Mouse (Mus musculus) left cerebral cortex, postnatal 14 days (tissue): ENCODE data around the gene Slc22a13. TPM values are rescaled to one million over a fixed set of nuclear protein-coding genes. Genes with fewer than 3 reads are reported as not detected.

ENCODE experiments used
- DNase-seq, 2 experiments: peaks; one replicate each; pipeline ENCODE4 v3.0.0; 2021 to 2022; ENCODE audit warnings: low spot score in 2 of 2, mixed read lengths in 1 of 2
- intact Hi-C: fragments of 180-260 bp; cut with DNase I; formaldehyde crosslinking; loops from one replicate; pipeline ENCODE4 v1.15.1; 2025
- total RNA-seq, 2 experiments: library from RNA; stranded (reverse); gene quantifications; 2 replicates each; pipeline ENCODE4 v1.2.3; 2021

The Slc22a13 gene
- total RNA-seq, 2 experiments from 2014 or later, result 0.19 TPM; not detected in 1

DNA sequence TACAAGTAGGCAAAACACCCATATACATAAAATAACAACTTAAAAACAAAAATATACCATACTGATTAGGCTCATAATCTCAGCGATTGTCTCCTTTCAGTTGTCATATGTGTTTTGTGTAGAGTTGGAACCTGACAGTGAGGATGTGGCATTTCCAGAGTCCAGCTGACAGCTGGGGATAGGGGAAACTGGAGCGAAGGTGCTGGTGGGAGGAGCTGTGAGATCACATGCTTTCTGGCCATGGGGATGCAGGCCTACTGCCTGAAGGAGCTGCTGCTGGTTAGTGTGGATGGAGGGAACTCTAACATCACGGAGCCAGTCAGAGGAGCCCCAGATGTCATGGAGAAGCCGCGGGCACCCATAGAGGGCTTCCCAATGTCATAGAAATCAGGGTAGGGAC lies 3.1 kb downstream of the Slc22a13 start:
- intact Hi-C loops, result no loop called here

DNA sequence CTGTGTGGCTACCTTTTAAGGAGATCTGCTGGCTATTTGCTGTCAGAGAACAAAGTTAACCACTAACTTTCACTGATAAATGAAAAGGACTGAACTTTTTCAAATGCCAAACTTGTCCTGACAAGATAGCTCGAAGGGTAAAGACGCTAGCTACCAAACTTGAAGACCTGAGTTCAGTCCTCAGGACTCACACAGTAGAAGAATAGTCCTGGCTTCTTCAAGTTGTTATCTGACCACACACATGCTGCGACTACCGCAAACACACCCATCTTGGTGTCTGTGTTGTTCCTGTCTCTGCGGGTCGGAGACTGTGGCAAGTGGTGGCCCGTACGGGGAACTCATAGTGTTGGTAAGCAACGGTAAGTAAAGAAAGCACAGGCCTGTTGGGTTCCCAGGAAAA lies 5.3 kb downstream of the Slc22a13 start:
- intact Hi-C loops, result no loop called here
- DNase-seq, result no peak

More for the DNA sequence above, 3.1 kb downstream of the Slc22a13 start:
- DNase-seq, result no peak

DNA sequence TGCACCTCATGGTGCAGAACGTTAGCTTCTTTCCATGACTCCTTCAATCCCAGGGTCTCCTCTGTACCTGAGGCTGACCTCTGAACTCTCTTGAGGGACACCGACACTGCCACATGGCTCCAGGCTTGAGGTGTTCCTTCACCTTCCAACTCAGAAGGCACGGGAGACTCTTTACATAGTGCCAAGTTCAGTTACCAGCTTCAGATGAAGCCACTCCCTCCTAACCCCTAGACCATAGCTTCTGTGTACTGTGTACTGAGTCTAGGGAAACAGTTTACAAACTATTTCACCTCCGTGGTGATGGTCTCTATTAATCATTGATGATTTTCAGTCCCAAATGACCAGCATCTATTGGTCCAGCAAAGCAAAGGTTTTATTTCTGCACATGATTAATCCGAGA lies 7.2 kb downstream of the Slc22a13 start:
- intact Hi-C loops, result no loop called here
- no peak for DNase-seq

DNA sequence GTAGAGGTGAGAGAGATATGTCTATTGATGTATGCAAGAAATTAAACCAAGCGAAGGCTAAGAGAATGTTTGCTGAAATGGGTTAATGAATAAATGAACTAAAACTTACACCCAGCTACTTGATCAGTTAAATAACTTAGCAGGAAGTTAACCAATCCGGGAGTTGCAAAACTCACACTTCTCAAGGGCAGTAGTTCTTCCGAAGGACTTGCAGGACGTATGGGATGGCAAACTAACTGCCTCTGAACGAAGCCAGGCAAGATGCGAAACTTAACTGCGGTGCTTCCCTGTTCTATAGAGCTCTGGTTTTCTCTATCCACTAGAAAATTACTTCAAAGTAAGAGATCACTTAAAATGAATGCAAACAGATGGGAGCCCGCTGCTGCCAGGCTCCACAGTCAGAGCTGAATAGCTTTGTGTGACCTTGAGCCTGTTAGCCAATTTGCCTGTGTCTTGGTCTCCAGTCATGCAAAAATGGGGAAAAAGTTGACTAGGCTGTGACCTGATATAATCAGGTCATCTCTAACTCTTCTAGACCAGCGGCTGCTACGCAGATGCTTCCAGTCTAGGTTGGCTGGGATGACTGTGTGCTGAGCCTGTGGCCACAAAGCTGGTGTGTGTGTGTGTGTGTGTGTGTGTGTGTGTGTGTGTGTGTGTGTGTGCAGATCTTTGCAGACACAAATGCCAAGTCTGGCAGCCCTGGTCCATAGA lies 9.6 kb downstream of the Slc22a13 start:
- intact Hi-C loops, result no loop called here
- DNase-seq, result no peak

DNA sequence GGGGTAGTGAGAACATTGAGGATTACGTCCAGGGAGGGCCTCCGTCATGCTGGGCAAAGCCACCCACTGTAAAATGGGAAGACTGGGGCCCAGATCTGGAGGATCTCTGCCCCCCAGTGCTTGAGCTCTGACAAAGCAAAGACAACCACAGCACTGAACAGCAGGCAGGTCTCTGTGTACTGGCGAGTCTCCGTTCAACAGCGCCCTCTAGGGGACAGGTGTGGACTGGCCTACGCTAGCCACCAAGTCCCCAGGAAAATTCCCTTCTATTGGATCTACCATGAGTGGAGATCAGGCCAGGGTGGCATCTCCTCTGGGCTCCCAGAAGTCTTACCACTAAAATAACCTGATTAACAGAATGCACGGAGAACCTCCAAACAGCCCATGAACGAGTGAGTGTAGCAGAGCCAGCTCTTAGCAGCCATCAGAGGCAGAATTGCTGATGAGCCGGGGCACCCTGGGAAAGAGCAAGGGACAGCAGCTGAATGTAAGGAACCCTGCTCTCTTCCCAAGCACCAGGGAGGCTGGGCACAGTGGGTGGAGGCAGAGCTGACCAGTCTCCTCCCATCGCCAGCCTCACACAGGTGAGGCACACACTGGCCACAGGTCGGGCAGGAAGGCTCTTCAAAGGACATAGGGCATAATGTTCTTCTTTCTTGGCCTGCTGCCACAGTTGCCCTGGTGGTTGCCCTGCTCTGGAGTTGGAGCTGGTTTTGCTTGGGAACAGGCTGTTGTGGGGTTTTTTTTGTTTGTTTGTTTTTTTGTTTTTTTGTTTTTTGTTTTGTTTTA lies 16.5 kb downstream of the Slc22a13 start:
- DNase-seq, result peak in 1 of 2 experiments; percentile 16
- intact Hi-C loops, result no loop called here

DNA sequence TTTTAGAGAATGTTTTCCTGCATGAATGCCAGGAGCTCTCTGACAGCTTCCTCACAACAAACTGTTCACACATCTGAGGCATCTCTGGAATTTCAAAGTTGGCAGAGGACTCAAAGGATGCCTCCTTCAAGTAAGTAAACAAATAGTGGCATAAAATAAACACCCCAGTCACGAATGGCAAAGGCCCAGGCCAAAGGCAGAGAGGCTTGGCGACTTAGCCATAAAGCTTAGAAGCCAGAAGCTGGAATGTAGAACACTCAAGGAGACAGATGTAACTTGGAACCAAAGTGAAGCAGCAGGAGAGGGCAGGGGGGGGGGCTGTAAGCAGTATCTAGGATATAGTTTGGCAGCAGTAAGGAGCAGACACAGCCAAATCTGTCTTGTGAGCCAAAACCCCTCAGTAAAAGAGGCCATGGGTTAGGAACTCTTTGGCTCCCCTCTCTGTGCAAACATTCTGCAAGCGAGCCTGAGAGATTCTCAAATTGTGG lies 27.6 kb downstream of the Slc22a13 start:
- intact Hi-C loops, result no loop called here
- DNase-seq, result peak in 1 of 2 experiments; percentile 43

DNA sequence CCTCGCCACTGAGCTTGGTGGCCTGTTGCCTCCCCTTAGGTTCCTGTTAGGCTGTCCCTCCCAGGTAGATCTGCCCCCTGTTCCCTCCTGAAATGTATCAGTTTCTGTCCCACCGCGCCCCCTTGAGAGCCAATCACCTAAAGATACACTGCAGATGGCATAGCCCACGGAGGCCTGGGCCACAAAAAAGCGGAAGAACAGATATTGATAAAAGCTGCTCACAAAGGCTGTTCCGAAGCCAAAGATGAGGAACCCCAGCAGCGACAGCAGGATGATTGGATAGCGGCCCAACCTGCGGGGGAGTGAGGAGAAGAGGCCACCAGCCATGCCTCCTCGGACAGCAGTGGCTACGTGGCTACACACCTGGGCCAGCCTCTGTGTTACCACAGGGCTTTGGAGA lies 29.6 kb downstream of the Slc22a13 start:
- DNase-seq, result no peak
- intact Hi-C loops, result no loop called here

DNA sequence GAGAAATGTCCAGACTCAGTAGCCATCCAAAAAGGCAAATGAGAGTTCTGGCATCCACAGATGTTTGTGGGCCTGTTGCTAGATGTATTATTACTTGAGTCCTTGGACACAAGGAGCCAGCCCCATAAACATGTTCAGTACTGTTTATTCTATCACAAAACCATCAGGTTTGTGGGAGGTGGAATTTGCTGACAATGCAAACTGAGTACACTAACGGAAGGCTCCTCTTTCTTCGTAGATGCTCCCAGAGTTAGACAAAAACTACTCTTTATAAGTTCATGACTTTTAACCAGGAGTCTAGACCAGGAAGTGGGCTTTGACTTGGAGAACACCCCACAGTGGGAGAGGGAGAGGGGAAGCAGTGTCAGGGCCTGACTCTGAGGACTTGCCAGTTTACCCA lies 41.3 kb downstream of the Slc22a13 start:
- intact Hi-C loops, result no loop called here
- DNase-seq, result no peak

DNA sequence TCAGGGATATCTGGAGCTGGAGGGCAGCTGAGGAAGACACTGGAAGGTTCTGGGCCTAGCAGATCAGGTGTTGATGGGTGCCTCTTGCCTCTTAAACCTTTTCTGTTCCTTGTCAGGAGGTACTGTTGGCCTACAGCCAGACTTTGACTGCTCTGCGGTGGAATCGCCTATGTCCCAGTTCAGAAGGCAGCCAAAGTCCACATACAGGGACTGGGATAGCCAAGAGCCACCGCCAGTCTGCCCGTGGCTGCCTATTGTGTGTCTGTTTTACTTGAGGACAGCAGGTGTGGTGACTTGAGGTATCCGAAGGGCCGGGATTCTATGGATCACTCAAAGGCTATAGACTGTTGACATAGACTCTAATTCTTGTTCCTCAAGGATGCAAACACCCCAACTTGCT lies 43.4 kb downstream of the Slc22a13 start:
- DNase-seq, result no peak
- intact Hi-C loops, result no loop called here

DNA sequence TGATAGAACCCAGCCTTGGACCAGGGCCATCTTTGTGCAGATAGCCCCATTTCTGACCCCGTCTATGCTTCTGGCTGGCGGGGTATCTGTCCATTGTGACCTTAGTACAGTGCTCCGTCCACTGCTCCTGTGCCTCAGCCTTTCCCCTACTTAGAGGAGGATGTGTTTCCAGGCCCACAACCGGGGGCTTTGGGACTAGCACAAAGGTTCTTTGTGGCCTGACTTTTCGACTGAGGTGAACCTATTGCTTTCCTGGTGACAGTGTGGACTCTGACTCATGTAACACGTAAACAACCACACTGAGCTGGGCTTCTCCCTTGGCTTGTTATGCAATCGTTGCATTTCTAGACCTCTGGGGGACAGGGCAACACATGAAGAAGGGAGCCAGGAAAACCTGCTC lies 44.2 kb downstream of the Slc22a13 start:
- intact Hi-C loops, result no loop called here
- no peak for DNase-seq

DNA sequence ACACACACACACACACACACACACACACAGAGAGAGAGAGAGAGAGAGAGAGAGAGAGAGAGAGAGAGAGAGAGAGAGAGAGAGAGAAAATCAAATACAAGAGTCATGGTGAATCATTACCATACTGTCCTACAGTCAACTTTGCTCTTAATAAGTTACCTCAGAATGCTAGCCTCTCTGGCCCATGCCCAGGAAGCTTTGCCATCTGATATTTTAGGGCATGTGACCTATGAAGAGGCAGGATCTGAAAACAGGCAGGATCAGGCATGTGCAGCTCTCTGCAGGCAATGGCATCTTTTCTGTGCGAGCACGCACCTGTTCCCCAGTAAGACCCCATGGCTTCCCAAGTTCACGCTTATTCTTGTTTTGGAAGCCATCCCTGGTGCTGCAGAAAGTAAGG lies 48.2 kb downstream of the Slc22a13 start:
- intact Hi-C loops, result no loop called here

DNA sequence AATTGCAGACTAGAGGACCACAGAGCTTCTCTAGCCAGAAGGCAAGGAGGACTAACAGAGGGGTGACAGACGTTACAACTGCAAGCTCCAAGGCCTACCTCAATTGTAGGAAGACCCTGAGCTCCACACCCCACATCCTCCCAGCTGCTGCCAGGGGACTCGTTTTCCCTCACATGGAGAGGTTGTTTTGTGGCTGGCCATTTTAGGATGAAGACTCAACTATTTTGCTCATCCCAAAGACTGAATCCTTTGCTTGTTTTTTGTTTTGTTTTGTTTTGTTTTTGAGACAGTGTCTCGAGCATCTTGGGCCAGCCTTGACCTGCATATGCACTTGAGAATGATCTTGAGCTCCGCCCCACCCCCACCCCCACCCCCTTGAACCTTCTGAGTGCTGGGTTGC lies 50.0 kb downstream of the Slc22a13 start, which contains the start of gene Gm47289:
TSS of gene Gm47289 (plus strand) at position 301 of the 400 bp plus-strand sequence.
- intact Hi-C loops, result loop anchor here (5.0 kb wide), 1 partner anchor 268 kb away; no protein-coding TSS in a partner anchor
- DNase-seq, result no peak

More for the DNA sequence above, 48.2 kb downstream of the Slc22a13 start:
- no peak for DNase-seq

DNA sequence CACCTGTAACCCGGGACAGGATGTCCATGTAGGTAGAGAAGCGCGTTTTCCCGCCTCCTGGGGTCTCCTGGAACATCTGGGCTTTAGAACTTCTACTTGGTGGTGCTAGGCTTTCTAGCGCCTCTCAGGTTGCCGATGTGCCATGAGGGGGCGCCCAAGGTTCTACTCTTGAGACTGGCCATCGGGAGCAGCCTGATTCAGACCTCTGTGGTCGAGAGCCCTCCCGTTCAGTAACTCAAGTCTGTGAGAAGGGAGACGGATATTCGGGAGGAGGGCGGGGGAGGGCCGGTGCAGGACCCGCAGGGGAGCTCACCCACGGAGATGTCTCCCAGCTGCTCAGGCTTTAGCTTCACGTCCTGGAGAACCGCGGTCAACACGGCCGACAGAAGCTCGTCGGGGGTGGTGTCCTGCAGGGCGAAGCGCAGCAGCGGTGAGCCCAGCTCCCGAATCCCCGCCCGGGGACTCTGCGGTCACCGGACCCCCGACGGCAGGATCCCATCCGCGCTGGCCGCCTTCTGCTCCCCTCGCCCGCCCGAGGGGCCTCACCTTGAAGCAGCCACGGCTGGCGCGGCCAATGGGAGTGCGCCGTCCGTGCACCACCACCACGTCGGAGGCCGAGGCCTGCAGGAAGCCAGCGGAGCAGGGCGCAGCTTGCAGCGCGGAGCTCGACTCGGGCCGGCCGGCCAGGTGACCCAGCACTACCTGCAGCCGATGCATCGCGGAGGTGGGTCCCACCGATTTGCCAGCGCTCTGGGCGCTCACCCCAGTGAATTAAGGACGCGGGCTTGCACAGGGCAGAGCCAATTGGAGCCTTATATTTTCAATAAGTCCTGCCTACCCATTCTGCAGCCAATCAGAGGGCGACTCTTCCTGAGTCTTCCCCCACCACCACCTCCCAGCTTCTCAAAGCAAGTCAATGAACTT lies 52.4 kb downstream of the Slc22a13 start, which contains the start of gene Acaa1b:
TSS of gene Acaa1b (minus strand) at position 816 of the 924 bp plus-strand sequence.
- intact Hi-C loops, result loop anchor here (5.0 kb wide), 1 partner anchor 271 kb away; no protein-coding TSS in a partner anchor

DNA sequence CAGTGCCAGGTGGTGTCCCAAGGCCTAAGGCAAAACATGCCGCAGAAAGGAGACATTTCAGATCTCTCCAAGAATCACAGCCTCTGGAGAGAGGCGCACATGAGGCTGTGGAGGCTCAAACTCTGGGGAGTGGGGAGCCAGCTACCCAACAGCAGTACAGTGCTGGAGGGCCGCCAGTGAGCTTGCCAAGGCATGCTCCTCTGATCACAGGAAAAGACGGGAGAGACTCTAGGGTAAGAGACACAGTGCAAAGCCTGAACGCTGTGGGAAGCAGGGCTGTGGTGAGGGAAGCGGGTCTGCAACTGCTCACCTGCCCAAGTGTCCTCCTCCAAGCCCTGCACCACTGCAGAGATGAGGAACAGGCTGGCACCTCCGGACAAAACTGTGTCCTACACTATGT lies 53.1 kb downstream of the Slc22a13 start:
- no peak for DNase-seq
- intact Hi-C loops, result loop anchor here (5.0 kb wide), 1 partner anchor 271 kb away; no protein-coding TSS in a partner anchor

More for the DNA sequence above, 52.4 kb downstream of the Slc22a13 start, which contains the start of gene Acaa1b:
- DNase-seq, result peak; percentile 70 to 77

DNA sequence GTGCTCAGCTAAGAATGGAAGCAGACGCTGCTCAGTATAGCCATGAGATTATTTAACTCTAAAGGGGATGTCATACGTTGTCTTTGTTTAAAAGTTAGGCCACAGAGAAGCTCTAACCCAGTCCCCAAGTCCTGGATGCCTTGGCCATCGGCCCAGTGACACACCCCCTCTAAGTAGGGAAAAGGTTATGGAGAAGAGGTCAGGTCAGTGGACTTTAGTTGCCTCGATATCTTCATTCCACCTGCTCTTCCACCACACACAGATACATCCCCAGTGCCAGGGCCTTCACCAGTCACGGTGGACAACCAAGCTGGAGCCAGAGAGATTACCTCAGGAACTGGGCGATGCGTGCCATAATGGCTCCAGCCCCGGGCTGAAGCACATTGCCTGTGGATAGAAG lies 53.5 kb downstream of the Slc22a13 start:
- DNase-seq, result no peak
- intact Hi-C loops, result loop anchor here (5.0 kb wide), 1 partner anchor 272 kb away; no protein-coding TSS in a partner anchor

DNA sequence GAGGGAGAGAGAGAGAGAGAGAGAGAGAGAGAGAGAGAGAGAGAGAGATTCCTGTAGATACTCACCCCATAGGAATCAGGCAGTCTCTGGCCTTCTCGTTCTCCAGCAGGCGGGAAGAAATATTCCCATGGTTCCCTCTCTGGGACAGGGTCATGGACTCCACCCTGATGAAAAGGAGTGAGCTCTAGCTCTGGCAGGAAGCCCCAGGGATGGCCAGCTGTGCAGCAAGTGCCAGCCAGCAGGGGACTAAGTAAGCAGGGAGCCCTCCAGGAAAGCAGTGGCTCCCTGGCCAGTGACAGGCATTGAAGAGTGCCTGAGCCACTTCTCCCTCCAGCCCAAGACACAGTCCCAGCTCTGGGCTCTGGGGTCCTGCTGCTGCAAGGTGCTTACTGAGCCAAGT lies 57.1 kb downstream of the Slc22a13 start:
- intact Hi-C loops, result no loop called here
- DNase-seq, result no peak

DNA sequence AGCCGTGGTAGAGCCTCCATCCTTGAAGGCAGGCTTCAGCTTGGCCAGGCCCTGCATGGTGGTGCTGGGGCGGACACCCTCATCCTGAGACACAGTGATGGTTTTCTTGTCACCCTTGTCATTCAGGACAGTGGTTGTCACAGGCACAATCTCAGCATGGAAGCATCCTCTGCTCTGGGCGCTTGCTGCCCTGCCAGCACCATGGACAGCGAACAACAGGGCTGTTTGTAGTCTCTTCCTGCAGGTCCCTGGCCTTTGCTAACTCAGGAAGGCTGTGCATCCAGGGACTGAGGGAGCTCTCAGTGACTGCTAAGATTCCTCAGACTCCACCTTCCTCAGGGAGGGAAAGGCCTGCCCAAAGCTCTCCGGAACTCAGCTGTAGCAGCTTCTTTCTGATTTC lies 59.3 kb downstream of the Slc22a13 start:
- intact Hi-C loops, result no loop called here
- DNase-seq, result no peak

DNA sequence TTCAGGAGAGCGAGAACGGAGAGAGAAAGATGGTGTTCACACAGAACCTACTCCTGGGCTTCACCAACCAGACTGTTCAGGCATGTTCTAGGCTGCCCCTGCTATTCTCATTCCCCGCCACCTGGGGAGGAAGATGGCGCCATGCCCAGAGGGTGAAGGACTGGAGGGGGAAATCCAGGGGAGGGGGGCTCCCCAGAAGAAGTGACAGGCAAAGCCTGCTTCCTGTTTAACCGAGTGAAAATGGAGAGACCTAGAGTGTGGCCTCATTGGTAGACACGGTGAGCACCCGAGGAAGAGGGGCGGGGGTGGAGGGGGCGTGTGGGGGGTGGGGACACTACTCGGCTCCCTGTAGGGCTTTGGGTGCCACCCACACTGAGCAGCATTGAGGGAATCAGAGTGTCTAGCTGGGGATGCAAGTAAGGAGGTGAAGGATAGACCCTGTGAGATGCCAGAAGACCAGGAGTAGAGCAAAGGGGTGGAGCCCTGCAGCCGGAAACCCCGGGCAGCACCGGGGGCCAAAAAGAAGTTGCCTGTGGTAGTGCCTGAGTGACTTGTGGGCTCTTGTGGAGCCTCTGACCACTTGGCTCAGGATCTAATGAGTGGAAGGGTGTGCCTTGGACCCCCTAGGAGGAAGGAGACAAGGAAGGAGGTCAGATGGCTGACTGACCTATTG lies 62.7 kb downstream of the Slc22a13 start:
- intact Hi-C loops, result no loop called here
- no peak for DNase-seq

DNA sequence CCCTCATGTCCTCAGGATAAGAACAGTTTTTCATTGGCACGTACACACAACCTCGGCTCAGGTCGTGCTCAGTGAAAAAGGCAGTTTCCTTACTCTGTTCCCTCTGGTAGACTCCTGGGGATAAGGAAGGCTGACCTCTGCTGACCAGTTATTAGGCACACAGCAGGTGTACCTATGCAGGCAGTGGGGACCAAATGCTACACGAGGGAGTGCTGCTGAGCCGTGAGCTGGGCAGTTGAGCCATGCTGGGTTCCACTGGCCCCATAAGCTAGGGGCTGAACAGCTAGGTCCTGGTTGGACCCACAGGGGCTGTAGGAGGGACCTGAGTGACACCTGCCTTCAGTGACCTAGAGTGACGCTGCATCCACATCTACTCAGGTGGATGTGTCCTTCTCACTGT lies 63.3 kb downstream of the Slc22a13 start:
- DNase-seq, result no peak
- intact Hi-C loops, result no loop called here
